Mouse (Mus musculus) intestine, postnatal 0 days (tissue): Measurements from ENCODE around the gene Opn3. TPM values are rescaled to one million over a fixed set of nuclear protein-coding genes. Genes with fewer than 3 reads are reported as not detected.

Source experiments
- ATAC-seq: fragments of 200-750 bp; cut with Nextera tagmentation; 2 replicates; pipeline ENCODE4 v1.8.0; 2017; ENCODE audit warnings: mild to moderate bottlenecking, moderate TSS enrichment, moderate library complexity
- H3K27ac ChIP-seq: fragments of 300-500 bp; sonication (generic); 2 replicates; pipeline ENCODE4 v1.5.1; 2014; ENCODE audit warnings: mild to moderate bottlenecking, low read depth, low read length, moderate library complexity
- H3K27me3 ChIP-seq: fragments of 300-500 bp; sonication (generic); replicated peaks from 2 replicates; pipeline ENCODE4 v1.6.1; 2014; ENCODE audit warnings: low read length, mixed read lengths; ENCODE audit not compliant: control insufficient read depth, insufficient read depth
- H3K36me3 ChIP-seq: fragments of 300-500 bp; sonication (generic); 2 replicates; pipeline ENCODE4 v1.6.1; 2014; ENCODE audit warnings: mild to moderate bottlenecking, moderate library complexity; ENCODE audit not compliant: control insufficient read depth, insufficient read depth
- H3K4me1 ChIP-seq: fragments of 300-500 bp; sonication (generic); replicated peaks from 2 replicates; pipeline ENCODE4 v1.6.1; 2014; ENCODE audit warnings: antibody characterized with exemption, low read length, mixed read lengths; ENCODE audit not compliant: control insufficient read depth, insufficient read depth
- H3K4me2 ChIP-seq: fragments of 300-500 bp; sonication (generic); replicated peaks from 2 replicates; pipeline ENCODE4 v1.6.1; 2014; ENCODE audit warnings: low read depth, mild to moderate bottlenecking, moderate library complexity
- H3K4me3 ChIP-seq: fragments of 300-500 bp; sonication (generic); 2 replicates; pipeline ENCODE4 v1.5.1; 2014; ENCODE audit warnings: low read depth, low read length
- H3K9ac ChIP-seq: fragments of 300-500 bp; sonication (generic); 2 replicates; pipeline ENCODE4 v1.6.1; 2014; ENCODE audit warnings: mild to moderate bottlenecking, low read depth, low read length
- H3K9me3 ChIP-seq: fragments of 300-500 bp; sonication (generic); 2 replicates; pipeline ENCODE4 v1.6.1; 2016; ENCODE audit warnings: mixed run types; ENCODE audit not compliant: control insufficient read depth
- CTCF ChIP-seq: sonication (generic); IDR thresholded peaks from 2 replicates; pipeline ENCODE4 v1.5.1; 2016; ENCODE audit warnings: low read depth, mild to moderate bottlenecking, control low read depth, antibody characterized with exemption, moderate library complexity
- WGBS: fragments of 180-500 bp; shearing (Covaris S2); extraction: QIAGEN DNeasy Blood & Tissue Kit; methylation state at CpG from one replicate; pipeline ENCODE4 v1.1.7; 2014; 5-methylcytosine and 5-hydroxymethylcytosine counted together
- polyA plus RNA-seq: library from polyadenylated mRNA; unstranded; fragments of >200 nt; fragmentation: Nextera tagmentation; extraction: Ambion mirVana; gene quantifications from 2 replicates; pipeline ENCODE4 v1.2.1, GENCODE M21; 2015

Gene Opn3
- polyA plus RNA-seq, 1 experiment from 2014 or later: 4.5 TPM

- peaks cover 44% of the 10 kb centered on the region for H3K36me3 ChIP-seq
- TF ChIP-seq CTCF: no peak
- H3K9ac ChIP-seq: no peak within 1 kb of the TSS
- H3K9me3 ChIP-seq: no peaks in the 10 kb centered on the region
- peaks cover 3% of the 10 kb centered on the region; the same call in 1 of the 2 replicates for H3K4me1 ChIP-seq
- H3K27ac ChIP-seq: no peak within 1 kb of the TSS
- no peak for ATAC-seq
- no peaks in the 10 kb centered on the region for H3K27me3 ChIP-seq
- no peak within 1 kb of the TSS for H3K4me2 ChIP-seq
- no peak within 1 kb of the TSS for H3K4me3 ChIP-seq
- 90% methylated on average over 13 of the region's 13 CpGs for WGBS
These were observed 72.7 kb downstream of the Opn3 start, which contains the start of gene Kmo for GRCm38 (mm10) chr1:175619814-175620431. Kmo (plus strand) TSS chr1:175620381.

GRCm38 (mm10) chr1:175614992-175615391 is 77.6 kb downstream of the Opn3 start:
- Histone ChIP-seq H3K4me3 (no peak overlapping the region), H3K27ac (no peak overlapping the region), H3K4me2 (no peak overlapping the region), H3K27me3 (no peaks in the 10 kb centered on the region), H3K4me1 (no peaks in the 10 kb centered on the region), H3K36me3 (peaks cover 84% of the 10 kb centered on the region), H3K9ac (no peak overlapping the region), H3K9me3 (no peaks in the 10 kb centered on the region)
- ATAC-seq: no peak
- no peak for TF ChIP-seq CTCF
- 94% methylated on average over 9 of the region's 9 CpGs for WGBS

Other genes starting within 250 kb of the Opn3 start
- gene Rgs7, start 200.3 kb downstream of the Opn3 start, polyA plus RNA-seq: 0.55 and 0.63 TPM in 2 replicates
- gene Kmo, start 72.4 kb downstream of the Opn3 start, polyA plus RNA-seq: 0.27 and 0.53 TPM in 2 replicates
- gene Fh1, start 67.1 kb downstream of the Opn3 start, polyA plus RNA-seq: 109 and 112 TPM in 2 replicates
- gene Chml, start 125 bp upstream of the Opn3 start, polyA plus RNA-seq: 1.6 TPM in 2 replicates
- gene Wdr64, start 5.8 kb upstream of the Opn3 start, polyA plus RNA-seq: not detected in 2 replicates
- 8.5 and 10.6 TPM in 2 replicates for gene Exo1, start 187.8 kb upstream of the Opn3 start, polyA plus RNA-seq
- gene Gm38100, start 227.6 kb upstream of the Opn3 start, polyA plus RNA-seq: not detected in 2 replicates